Mouse (Mus musculus) forebrain, embryonic 15.5 days (tissue): Measurements from ENCODE around the gene Scube2. TPM values are rescaled to one million over a fixed set of nuclear protein-coding genes. Genes with fewer than 3 reads are reported as not detected.
A peak's percentile ranks its signal among the peaks of the same experiment; 100 is the strongest.

Experiments used
- ATAC-seq: fragments of 200-750 bp; cut with Nextera tagmentation; replicated peaks from 2 replicates; pipeline ENCODE4 v1.8.0; 2017; ENCODE audit warnings: mild to moderate bottlenecking, moderate TSS enrichment, moderate library complexity
- H3K27ac ChIP-seq: fragments of 300-500 bp; sonication (generic); replicated peaks from 2 replicates; pipeline ENCODE4 v1.5.1; 2015; ENCODE audit warnings: mild to moderate bottlenecking, inconsistent platforms
- H3K27me3 ChIP-seq: fragments of 300-500 bp; sonication (generic); 2 replicates; pipeline ENCODE4 v1.6.1; 2015; ENCODE audit warnings: inconsistent platforms
- H3K36me3 ChIP-seq: fragments of 300-500 bp; sonication (generic); 2 replicates; pipeline ENCODE4 v1.6.1; 2015; ENCODE audit warnings: mild to moderate bottlenecking, inconsistent platforms
- H3K4me1 ChIP-seq: fragments of 300-500 bp; sonication (generic); 2 replicates; pipeline ENCODE4 v1.6.1; 2015; ENCODE audit warnings: inconsistent platforms
- H3K4me2 ChIP-seq: fragments of 300-500 bp; sonication (generic); replicated peaks from 2 replicates; pipeline ENCODE4 v1.6.1; 2015; ENCODE audit warnings: mild to moderate bottlenecking, inconsistent platforms
- H3K4me3 ChIP-seq: fragments of 300-500 bp; sonication (generic); 2 replicates; pipeline ENCODE4 v1.5.1; 2015; ENCODE audit warnings: mild to moderate bottlenecking, inconsistent platforms
- H3K9ac ChIP-seq: fragments of 300-500 bp; sonication (generic); replicated peaks from 2 replicates; pipeline ENCODE4 v1.6.1; 2015; ENCODE audit warnings: mild to moderate bottlenecking, inconsistent platforms
- H3K9me3 ChIP-seq: fragments of 300-500 bp; sonication (generic); 2 replicates; pipeline ENCODE4 v1.6.1; 2016; ENCODE audit warnings: inconsistent platforms
- WGBS: fragments of 180-500 bp; shearing (Covaris S2); methylation state at CpG from one replicate; pipeline ENCODE4 v1.1.7; 2015; ENCODE audit warnings: mixed read lengths; 5-methylcytosine and 5-hydroxymethylcytosine counted together
- polyA plus RNA-seq: library from polyadenylated mRNA; unstranded; fragments of >200 nt; fragmentation: Nextera tagmentation; extraction: Ambion mirVana; gene quantifications from 2 replicates; pipeline ENCODE4 v1.2.1, GENCODE M21; 2015

The Scube2 gene
- polyA plus RNA-seq, 1 experiment from 2014 or later = 0.92 TPM

GRCm38 (mm10) chr7:109752008-109752925, 113.2 kb downstream of the Scube2 start, which contains the start of gene Tmem9b:
Tmem9b (minus strand) TSS chr7:109752875.
- peak; percentile 91 for ATAC-seq
- WGBS = under 1% methylated on average over 72 of the region's 74 CpGs

GRCm38 (mm10) chr7:109751427-109752007, 114.0 kb downstream of the Scube2 start:
- WGBS = 3% methylated on average over 13 of the region's 13 CpGs
- Histone ChIP-seq H3K9me3 (no peaks in the 10 kb centered on the region), H3K9ac (peak overlapping the region; percentile 83)

More at GRCm38 (mm10) chr7:109752008-109752925, 113.2 kb downstream of the Scube2 start, which contains the start of gene Tmem9b:
- peak within 1 kb of the TSS; percentile 89 for H3K4me3 ChIP-seq
- no peaks in the 10 kb centered on the region for H3K27me3 ChIP-seq
- peak within 1 kb of the TSS; percentile 77 for H3K27ac ChIP-seq
- peak within 1 kb of the TSS; percentile 83 for H3K9ac ChIP-seq
- peak within 1 kb of the TSS; percentile 86 for H3K4me2 ChIP-seq
- peaks cover 27% of the 10 kb centered on the region for H3K4me1 ChIP-seq
- H3K9me3 ChIP-seq = no peaks in the 10 kb centered on the region
- H3K36me3 ChIP-seq = no peaks in the 10 kb centered on the region

More at GRCm38 (mm10) chr7:109751427-109752007, 114.0 kb downstream of the Scube2 start:
- Histone ChIP-seq H3K27ac (peak overlapping the region; percentile 77), H3K4me2 (peak overlapping the region; percentile 86), H3K36me3 (0 out of 2 replicates have a peak, but pooled peaks cover under 1% of the 10 kb centered on the region), H3K27me3 (no peaks in the 10 kb centered on the region), H3K4me1 (peaks cover 27% of the 10 kb centered on the region), H3K4me3 (peak overlapping the region; percentile 89)
- ATAC-seq = peak; percentile 79

Other genes starting within 250 kb of the Scube2 start
- 11.4 and 13.1 TPM in 2 replicates for gene St5, start 162.1 kb downstream of the Scube2 start, polyA plus RNA-seq
- gene Akip1, start 162.0 kb downstream of the Scube2 start, polyA plus RNA-seq = 18.1 and 18.9 TPM in 2 replicates
- 0.22 and 0.88 TPM in 2 replicates for gene BC051019, start 141.8 kb downstream of the Scube2 start, polyA plus RNA-seq
- gene Ascl3, start 134.0 kb downstream of the Scube2 start, polyA plus RNA-seq = not detected in 2 replicates
- 91.7 and 95.2 TPM in 2 replicates for gene Tmem9b, start 112.8 kb downstream of the Scube2 start, polyA plus RNA-seq
- gene Nrip3, start 83.7 kb downstream of the Scube2 start, polyA plus RNA-seq = 6.1 and 6.4 TPM in 2 replicates
- gene Dennd5a, start 94.8 kb upstream of the Scube2 start, polyA plus RNA-seq = 47.3 and 54.1 TPM in 2 replicates
- 65.0 and 65.1 TPM in 2 replicates for gene Tmem41b, start 121.2 kb upstream of the Scube2 start, polyA plus RNA-seq
- 46.4 and 46.9 TPM in 2 replicates for gene Ipo7, start 152.6 kb upstream of the Scube2 start, polyA plus RNA-seq
- gene Zfp143, start 195.5 kb upstream of the Scube2 start, polyA plus RNA-seq = 23.3 and 25.0 TPM in 2 replicates